Mouse (Mus musculus): ENCODE data around the gene Mark2.

DNA sequence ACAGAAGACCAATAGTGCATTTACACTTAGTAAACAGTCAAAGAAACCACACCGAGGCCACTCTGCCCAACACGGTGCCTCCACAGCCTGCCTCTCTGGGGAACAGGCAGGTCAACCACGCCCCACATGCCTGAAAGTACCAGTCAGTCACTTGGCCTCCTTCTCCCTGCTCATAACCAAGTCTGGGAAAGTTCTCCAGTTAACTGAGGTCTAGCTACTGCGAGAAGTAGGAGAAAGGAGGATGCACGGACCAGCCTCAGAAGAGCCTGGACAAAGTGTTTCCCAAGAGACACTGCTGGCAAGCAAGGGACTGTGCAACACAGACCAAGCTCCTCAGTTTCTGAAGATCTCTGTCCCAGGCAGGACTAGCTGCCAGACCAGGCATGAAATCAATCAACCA, 2.6 kb downstream of the Mark2 start:
- TF ChIP-seq POLR2A (IDR thresholded peaks at IDR 0.05; ENCODE audit: borderline replicate concordance, control insufficient read depth, low read depth, low read length) (no peak), CTCF (IDR thresholded peaks at IDR 0.05; ENCODE audit: control insufficient read depth, insufficient read depth, low read length) (no peak)
